Mouse (Mus musculus): ENCODE measurements around the gene Casp7. TPM values are rescaled to one million over a fixed set of nuclear protein-coding genes. Genes with fewer than 3 reads are reported as not detected.

Casp7 gene
- polyA plus RNA-seq, 1 experiment from 2014 or later, result 18.0 TPM

DNA sequence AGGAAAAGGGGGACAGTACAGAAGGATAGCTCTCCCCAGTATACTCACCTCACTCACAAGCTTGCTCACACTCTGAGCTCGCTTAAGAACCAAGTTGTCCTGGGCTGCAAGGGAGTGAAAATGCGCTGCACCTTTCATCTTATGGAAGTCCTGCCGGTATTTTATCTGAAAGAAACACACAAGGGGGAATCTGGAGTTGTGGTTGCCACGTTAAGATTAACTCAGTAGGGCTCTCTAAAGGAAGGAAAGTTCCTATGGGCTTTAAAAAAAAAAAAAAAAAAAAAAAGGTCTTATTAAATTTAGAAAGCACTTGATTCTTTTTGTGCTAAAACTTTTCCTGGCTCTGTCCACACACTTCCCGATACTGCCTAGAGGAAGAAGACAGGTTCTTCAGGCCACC, 18.9 kb upstream of the Casp7 start:
- H3K4me3 ChIP-seq (ENCODE audit: low read depth, low read length), result no peak overlapping the region
- no peak overlapping the region for H3K9ac ChIP-seq (replicated peaks; ENCODE audit: low read depth, low read length)
- no peaks in the 10 kb centered on the region for H3K27me3 ChIP-seq (ENCODE audit: control insufficient read depth, insufficient read depth, low read length)
- 90% methylated on average over 5 of the region's 5 CpGs for WGBS
- H3K36me3 ChIP-seq (ENCODE audit: control insufficient read depth, insufficient read depth, low read length), result no peaks in the 10 kb centered on the region
- no peaks in the 10 kb centered on the region for H3K9me3 ChIP-seq (ENCODE audit: control insufficient read depth, low read length)
- no peak for ATAC-seq (ENCODE audit: low read depth)
- no peaks in the 10 kb centered on the region for H3K4me1 ChIP-seq (ENCODE audit: control insufficient read depth, insufficient read depth, low read length)
- H3K27ac ChIP-seq (ENCODE audit: low read depth, low read length), result no peak overlapping the region
- no peak overlapping the region for H3K4me2 ChIP-seq (ENCODE audit: low read depth, low read length)

DNA sequence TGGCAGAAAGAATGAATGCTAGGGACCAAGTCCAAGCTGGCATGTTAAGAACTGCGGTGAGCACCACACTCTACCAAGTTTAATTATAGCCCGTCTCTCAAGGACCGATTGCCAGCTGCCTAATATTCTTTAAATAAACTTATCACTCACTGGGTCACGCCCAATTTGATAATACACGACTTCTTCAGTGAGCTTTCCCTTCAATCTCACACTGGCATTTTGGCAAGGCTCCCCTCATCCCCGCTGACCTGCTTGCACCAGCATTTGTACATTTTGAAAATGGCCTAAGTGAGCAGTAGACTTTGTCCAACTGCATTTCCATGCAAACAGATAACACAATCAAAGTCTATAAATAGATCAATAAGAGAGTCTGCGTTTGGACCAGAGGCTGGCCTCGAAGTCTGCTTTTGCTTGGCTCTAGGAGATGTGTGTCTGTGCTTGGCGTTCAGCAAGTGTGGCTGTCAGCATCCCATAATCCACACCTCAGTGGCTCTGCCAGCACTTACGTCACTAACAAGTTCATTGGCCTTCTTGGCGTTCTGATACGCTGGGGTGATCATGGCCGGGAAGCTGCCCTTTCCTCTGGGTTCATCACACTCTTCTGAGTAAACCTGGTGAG, 18.3 kb upstream of the Casp7 start:
- Histone ChIP-seq H3K4me3 (ENCODE audit: low read depth, low read length) (no peak overlapping the region), H3K36me3 (ENCODE audit: control insufficient read depth, insufficient read depth, low read length) (no peaks in the 10 kb centered on the region), H3K9me3 (ENCODE audit: control insufficient read depth, low read length) (no peaks in the 10 kb centered on the region), H3K27ac (ENCODE audit: low read depth, low read length) (no peak overlapping the region), H3K27me3 (ENCODE audit: control insufficient read depth, insufficient read depth, low read length) (no peaks in the 10 kb centered on the region), H3K4me1 (ENCODE audit: control insufficient read depth, insufficient read depth, low read length) (no peaks in the 10 kb centered on the region), H3K4me2 (ENCODE audit: low read depth, low read length) (no peak overlapping the region), H3K9ac (replicated peaks; ENCODE audit: low read depth, low read length) (no peak overlapping the region)
- ATAC-seq (ENCODE audit: low read depth), result no peak
- 86% methylated on average over 13 of the region's 13 CpGs for WGBS

DNA sequence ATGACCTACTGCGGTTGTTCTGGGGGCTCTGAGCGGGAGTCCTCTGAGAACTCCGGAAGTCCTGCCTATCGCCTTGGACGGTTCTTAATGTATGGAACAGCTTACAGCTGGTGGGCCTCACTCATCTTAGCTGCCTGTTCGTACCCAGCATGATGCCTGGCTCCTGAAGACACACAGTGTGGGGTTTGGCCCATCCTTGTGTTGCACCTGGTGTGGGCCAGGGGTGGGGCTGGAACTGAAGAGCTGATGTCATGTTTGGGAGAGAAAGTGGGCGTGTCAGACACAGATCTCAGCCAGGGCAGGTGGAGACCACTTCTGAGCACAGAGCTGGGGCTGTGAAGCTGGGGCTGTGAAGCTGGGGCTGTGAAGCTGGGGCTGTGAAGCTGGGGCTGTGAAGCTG, 16.6 kb upstream of the Casp7 start:
- no peaks in the 10 kb centered on the region for H3K4me1 ChIP-seq (ENCODE audit: control insufficient read depth, insufficient read depth, low read length)
- no peak overlapping the region for H3K4me2 ChIP-seq (ENCODE audit: low read depth, low read length)
- H3K27me3 ChIP-seq (ENCODE audit: control insufficient read depth, insufficient read depth, low read length), result no peaks in the 10 kb centered on the region
- H3K9ac ChIP-seq (replicated peaks; ENCODE audit: low read depth, low read length), result no peak overlapping the region
- no peaks in the 10 kb centered on the region for H3K36me3 ChIP-seq (ENCODE audit: control insufficient read depth, insufficient read depth, low read length)
- no peak for ATAC-seq (ENCODE audit: low read depth)
- 82% methylated on average over 7 of the region's 7 CpGs for WGBS
- H3K4me3 ChIP-seq (ENCODE audit: low read depth, low read length), result no peak overlapping the region
- no peak overlapping the region for H3K27ac ChIP-seq (ENCODE audit: low read depth, low read length)
- H3K9me3 ChIP-seq (ENCODE audit: control insufficient read depth, low read length), result no peaks in the 10 kb centered on the region

DNA sequence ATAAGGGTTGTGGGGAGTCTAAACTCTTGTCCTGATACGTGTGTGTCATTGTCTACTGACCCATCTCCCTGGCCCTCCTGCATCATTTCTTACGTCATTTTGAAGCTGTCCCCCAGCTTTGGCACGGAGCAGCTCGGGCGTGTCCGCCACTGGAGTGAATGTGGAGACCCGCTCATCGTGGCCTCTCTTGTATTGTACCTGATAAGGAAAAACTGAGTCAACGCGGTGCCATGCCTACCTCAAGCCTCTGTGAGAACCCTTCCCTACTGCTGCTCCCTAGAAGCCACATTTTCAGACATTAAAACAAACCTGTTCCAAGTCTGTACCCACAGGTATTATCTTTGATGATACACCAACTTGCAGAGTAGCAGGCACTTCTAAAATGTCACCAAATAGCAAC, 15.5 kb upstream of the Casp7 start:
- H3K9me3 ChIP-seq (ENCODE audit: control insufficient read depth, low read length), result no peaks in the 10 kb centered on the region
- 95% methylated on average over 10 of the region's 10 CpGs for WGBS

DNA sequence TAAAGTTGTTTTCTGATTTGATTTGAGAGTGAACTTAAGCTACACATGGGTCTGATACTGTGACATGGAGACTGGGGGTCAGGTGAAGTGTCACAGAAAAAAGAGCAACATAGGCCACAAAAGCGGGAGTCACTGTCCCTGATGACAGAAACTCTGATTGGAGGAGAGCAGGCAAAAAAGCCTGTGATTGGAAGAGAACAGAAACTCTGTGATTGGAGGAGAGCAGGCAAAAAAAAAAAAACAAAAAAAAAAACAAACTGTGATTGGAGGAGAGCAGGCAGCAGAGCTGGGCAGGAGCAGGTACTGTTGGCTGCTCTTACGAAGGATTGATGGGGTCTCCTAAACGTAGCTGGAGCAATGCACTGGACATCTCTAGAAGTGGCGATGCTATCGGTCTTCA, 11.4 kb upstream of the Casp7 start:
- Histone ChIP-seq H3K4me3 (ENCODE audit: low read depth, low read length) (no peak overlapping the region), H3K36me3 (ENCODE audit: control insufficient read depth, insufficient read depth, low read length) (no peaks in the 10 kb centered on the region), H3K9ac (replicated peaks; ENCODE audit: low read depth, low read length) (no peak overlapping the region), H3K27me3 (ENCODE audit: control insufficient read depth, insufficient read depth, low read length) (no peaks in the 10 kb centered on the region), H3K4me1 (ENCODE audit: control insufficient read depth, insufficient read depth, low read length) (no peaks in the 10 kb centered on the region), H3K4me2 (ENCODE audit: low read depth, low read length) (no peak overlapping the region), H3K27ac (ENCODE audit: low read depth, low read length) (no peak overlapping the region), H3K9me3 (ENCODE audit: control insufficient read depth, low read length) (no peaks in the 10 kb centered on the region)
- no peak for ATAC-seq (ENCODE audit: low read depth)
- WGBS, result 90% methylated on average over 5 of the region's 5 CpGs

More for the DNA sequence above, 15.5 kb upstream of the Casp7 start:
- H3K4me3 ChIP-seq (ENCODE audit: low read depth, low read length), result no peak overlapping the region
- no peak for ATAC-seq (ENCODE audit: low read depth)
- no peak overlapping the region for H3K27ac ChIP-seq (ENCODE audit: low read depth, low read length)
- H3K4me2 ChIP-seq (ENCODE audit: low read depth, low read length), result no peak overlapping the region
- H3K27me3 ChIP-seq (ENCODE audit: control insufficient read depth, insufficient read depth, low read length), result no peaks in the 10 kb centered on the region
- no peak overlapping the region for H3K9ac ChIP-seq (replicated peaks; ENCODE audit: low read depth, low read length)
- H3K36me3 ChIP-seq (ENCODE audit: control insufficient read depth, insufficient read depth, low read length), result no peaks in the 10 kb centered on the region
- no peaks in the 10 kb centered on the region for H3K4me1 ChIP-seq (ENCODE audit: control insufficient read depth, insufficient read depth, low read length)

DNA sequence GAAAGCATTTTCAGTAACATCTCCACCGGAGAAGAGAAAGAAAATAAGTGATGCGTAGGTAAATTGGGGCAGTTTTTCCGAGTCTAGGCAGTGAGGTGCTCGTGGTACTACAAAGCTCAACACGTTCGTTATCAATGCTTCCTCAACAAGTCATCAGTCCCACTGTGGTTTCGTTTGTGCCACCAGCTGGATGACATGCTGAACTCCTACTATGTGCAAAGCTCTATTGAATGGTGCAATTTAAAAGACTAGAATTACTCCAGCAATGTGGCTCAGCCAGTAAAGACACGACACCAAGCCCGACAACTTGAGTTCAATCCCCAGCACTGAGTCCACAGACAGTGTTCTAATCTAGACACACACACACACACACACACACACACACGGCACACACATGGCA, 10.8 kb upstream of the Casp7 start:
- Histone ChIP-seq H3K4me2 (ENCODE audit: low read depth, low read length) (no peak overlapping the region), H3K4me1 (ENCODE audit: control insufficient read depth, insufficient read depth, low read length) (no peaks in the 10 kb centered on the region), H3K4me3 (ENCODE audit: low read depth, low read length) (no peak overlapping the region), H3K9me3 (ENCODE audit: control insufficient read depth, low read length) (no peaks in the 10 kb centered on the region), H3K27ac (ENCODE audit: low read depth, low read length) (no peak overlapping the region), H3K36me3 (ENCODE audit: control insufficient read depth, insufficient read depth, low read length) (no peaks in the 10 kb centered on the region), H3K9ac (replicated peaks; ENCODE audit: low read depth, low read length) (no peak overlapping the region), H3K27me3 (ENCODE audit: control insufficient read depth, insufficient read depth, low read length) (no peaks in the 10 kb centered on the region)
- ATAC-seq (ENCODE audit: low read depth), result no peak
- WGBS, result 88% methylated on average over 10 of the region's 10 CpGs

DNA sequence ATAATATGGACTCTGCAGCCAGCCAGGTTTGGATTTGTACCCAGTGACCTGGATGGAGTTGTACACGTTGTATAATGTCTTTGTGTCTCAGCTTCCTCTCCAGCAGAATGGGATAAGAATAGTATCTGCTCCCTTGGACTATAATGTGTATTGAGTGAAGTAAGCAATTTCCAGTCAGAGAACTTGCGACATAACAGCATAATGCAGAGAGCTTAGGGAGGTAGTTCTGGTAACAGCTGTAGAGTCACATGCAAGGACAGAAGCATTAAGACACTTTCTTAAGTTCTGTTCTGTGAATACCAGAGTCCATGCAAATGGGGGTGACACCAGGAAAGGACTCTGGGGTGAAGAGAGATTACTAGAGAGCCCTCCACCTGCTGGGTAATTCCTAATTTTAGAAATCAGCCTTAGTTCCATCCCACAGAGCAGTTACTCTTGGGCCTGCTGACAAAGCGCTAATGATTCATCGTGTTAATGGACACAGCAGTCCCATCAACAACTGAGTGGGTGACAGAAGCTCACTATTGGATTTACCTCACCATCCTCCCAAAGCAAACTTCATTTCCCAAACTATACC, 9.1 kb upstream of the Casp7 start:
- ATAC-seq (ENCODE audit: low read depth), result no peak
- Histone ChIP-seq H3K4me2 (ENCODE audit: low read depth, low read length) (no peak overlapping the region), H3K9me3 (ENCODE audit: control insufficient read depth, low read length) (no peaks in the 10 kb centered on the region), H3K27me3 (ENCODE audit: control insufficient read depth, insufficient read depth, low read length) (no peaks in the 10 kb centered on the region), H3K27ac (ENCODE audit: low read depth, low read length) (no peak overlapping the region), H3K4me1 (ENCODE audit: control insufficient read depth, insufficient read depth, low read length) (no peaks in the 10 kb centered on the region), H3K4me3 (ENCODE audit: low read depth, low read length) (no peak overlapping the region), H3K36me3 (ENCODE audit: control insufficient read depth, insufficient read depth, low read length) (no peaks in the 10 kb centered on the region), H3K9ac (replicated peaks; ENCODE audit: low read depth, low read length) (no peak overlapping the region)
- 90% methylated on average over 4 of the region's 4 CpGs for WGBS

DNA sequence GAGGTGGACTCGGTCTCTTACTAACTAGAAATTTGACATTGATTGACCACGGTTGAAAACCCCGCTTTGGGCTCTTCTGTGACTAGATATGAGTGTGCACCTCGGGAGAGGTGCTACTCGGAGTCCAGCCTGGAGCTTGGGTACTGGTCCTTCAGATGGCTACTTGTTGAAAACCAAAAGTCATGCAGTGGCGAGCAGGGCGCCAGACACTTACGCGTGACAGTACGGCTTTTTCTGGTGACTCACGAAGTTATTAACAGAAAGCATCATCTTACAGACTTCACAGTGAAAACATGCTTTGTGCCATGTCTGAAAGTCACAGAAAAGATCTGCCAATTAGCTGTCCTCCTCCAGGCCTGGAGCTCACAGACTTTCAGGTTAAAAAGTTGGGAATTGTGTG, 7.8 kb upstream of the Casp7 start:
- H3K27ac ChIP-seq (ENCODE audit: low read depth, low read length), result no peak overlapping the region
- H3K4me1 ChIP-seq (ENCODE audit: control insufficient read depth, insufficient read depth, low read length), result no peaks in the 10 kb centered on the region
- H3K4me2 ChIP-seq (ENCODE audit: low read depth, low read length), result no peak overlapping the region
- H3K9ac ChIP-seq (replicated peaks; ENCODE audit: low read depth, low read length), result no peak overlapping the region
- no peaks in the 10 kb centered on the region for H3K36me3 ChIP-seq (ENCODE audit: control insufficient read depth, insufficient read depth, low read length)
- ATAC-seq (ENCODE audit: low read depth), result no peak
- no peak overlapping the region for H3K4me3 ChIP-seq (ENCODE audit: low read depth, low read length)
- WGBS, result 92% methylated on average over 11 of the region's 11 CpGs
- no peaks in the 10 kb centered on the region for H3K9me3 ChIP-seq (ENCODE audit: control insufficient read depth, low read length)
- no peaks in the 10 kb centered on the region for H3K27me3 ChIP-seq (ENCODE audit: control insufficient read depth, insufficient read depth, low read length)

DNA sequence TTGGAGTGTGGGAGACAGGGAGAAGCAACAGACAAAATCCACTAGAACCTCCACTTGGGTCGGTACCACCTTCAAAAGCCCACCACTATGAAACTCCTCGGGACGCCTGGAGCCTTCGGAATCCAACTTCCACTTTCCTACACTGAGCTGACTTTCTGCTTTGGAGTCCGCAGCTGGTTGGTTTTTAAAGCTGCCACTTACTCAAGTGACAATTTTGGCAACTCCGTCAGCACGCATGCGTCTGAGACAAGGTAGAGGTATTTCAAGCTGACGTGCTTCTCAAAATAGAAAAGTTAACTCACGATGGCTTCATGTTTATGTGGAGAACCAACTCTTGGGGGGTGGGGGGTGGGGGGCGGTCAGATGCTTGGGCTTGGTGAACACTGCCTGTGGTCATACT, 7.0 kb upstream of the Casp7 start, which contains the start of gene Nrap:
Nrap (minus strand) TSS at position 159 of the 400 bp plus-strand sequence.
- no peak within 1 kb of the TSS for H3K9ac ChIP-seq (replicated peaks; ENCODE audit: low read depth, low read length)
- H3K27me3 ChIP-seq (ENCODE audit: control insufficient read depth, insufficient read depth, low read length), result no peaks in the 10 kb centered on the region
- ATAC-seq (ENCODE audit: low read depth), result no peak
- no peak within 1 kb of the TSS for H3K27ac ChIP-seq (ENCODE audit: low read depth, low read length)
- no peak within 1 kb of the TSS for H3K4me3 ChIP-seq (ENCODE audit: low read depth, low read length)
- H3K9me3 ChIP-seq (ENCODE audit: control insufficient read depth, low read length), result no peaks in the 10 kb centered on the region
- H3K36me3 ChIP-seq (ENCODE audit: control insufficient read depth, insufficient read depth, low read length), result no peaks in the 10 kb centered on the region
- no peaks in the 10 kb centered on the region for H3K4me1 ChIP-seq (ENCODE audit: control insufficient read depth, insufficient read depth, low read length)
- WGBS, result 91% methylated on average over 11 of the region's 11 CpGs
- no peak within 1 kb of the TSS for H3K4me2 ChIP-seq (ENCODE audit: low read depth, low read length)
